Mouse (Mus musculus) hindbrain, embryonic 11.5 days (tissue): ENCODE data around the gene Gabarapl2. TPM values are rescaled to one million over a fixed set of nuclear protein-coding genes. Genes with fewer than 3 reads are reported as not detected.

Source experiments
- ATAC-seq: fragments of 200-750 bp; cut with Nextera tagmentation; 2 replicates; pipeline ENCODE4 v1.8.0; 2017; ENCODE audit warnings: mild to moderate bottlenecking, moderate TSS enrichment, moderate library complexity; ENCODE audit not compliant: low FRiP score
- DNase-seq: peaks from one replicate; pipeline ENCODE4 v3.0.0-alpha.2; 2015; ENCODE audit warnings: low spot score
- H3K27ac ChIP-seq: fragments of 300-500 bp; sonication (generic); 2 replicates; pipeline ENCODE4 v1.5.1; 2014; ENCODE audit warnings: mild to moderate bottlenecking, low read depth, low read length
- H3K27me3 ChIP-seq: fragments of 300-500 bp; sonication (generic); 2 replicates; pipeline ENCODE4 v1.6.1; 2014; ENCODE audit warnings: mild to moderate bottlenecking, low read length, moderate library complexity, mixed read lengths; ENCODE audit not compliant: control insufficient read depth, insufficient read depth
- H3K36me3 ChIP-seq: fragments of 300-500 bp; sonication (generic); 2 replicates; pipeline ENCODE4 v1.6.1; 2014; ENCODE audit warnings: mild to moderate bottlenecking, low read length, moderate library complexity, mixed read lengths; ENCODE audit not compliant: control insufficient read depth, insufficient read depth
- H3K4me1 ChIP-seq: fragments of 300-500 bp; sonication (generic); replicated peaks from 2 replicates; pipeline ENCODE4 v1.6.1; 2014; ENCODE audit warnings: low read length, mixed read lengths; ENCODE audit not compliant: control insufficient read depth, insufficient read depth
- H3K4me2 ChIP-seq: fragments of 300-500 bp; sonication (generic); replicated peaks from 2 replicates; pipeline ENCODE4 v1.6.1; 2014; ENCODE audit warnings: mild to moderate bottlenecking, low read depth, low read length
- H3K4me3 ChIP-seq: fragments of 300-500 bp; sonication (generic); 2 replicates; pipeline ENCODE4 v1.5.1; 2014; ENCODE audit warnings: low read depth, low read length
- H3K9ac ChIP-seq: fragments of 300-500 bp; sonication (generic); 2 replicates; pipeline ENCODE4 v1.6.1; 2014; ENCODE audit warnings: low read depth, low read length
- H3K9me3 ChIP-seq: fragments of 300-500 bp; sonication (generic); 2 replicates; pipeline ENCODE4 v1.6.1; 2016; ENCODE audit warnings: low read length; ENCODE audit not compliant: control insufficient read depth
- WGBS: fragments of 180-500 bp; shearing (Covaris S2); extraction: QIAGEN DNeasy Blood & Tissue Kit; methylation state at CpG from one replicate; pipeline ENCODE4 v1.1.7; 2014; 5-methylcytosine and 5-hydroxymethylcytosine counted together
- polyA plus RNA-seq: library from polyadenylated mRNA; unstranded; fragments of >200 nt; fragmentation: Nextera tagmentation; extraction: Ambion mirVana; gene quantifications from 2 replicates; pipeline ENCODE4 v1.2.1, GENCODE M21; 2014

Gene Gabarapl2
- polyA plus RNA-seq, 1 experiment from 2014 or later, result 351 TPM

DNA sequence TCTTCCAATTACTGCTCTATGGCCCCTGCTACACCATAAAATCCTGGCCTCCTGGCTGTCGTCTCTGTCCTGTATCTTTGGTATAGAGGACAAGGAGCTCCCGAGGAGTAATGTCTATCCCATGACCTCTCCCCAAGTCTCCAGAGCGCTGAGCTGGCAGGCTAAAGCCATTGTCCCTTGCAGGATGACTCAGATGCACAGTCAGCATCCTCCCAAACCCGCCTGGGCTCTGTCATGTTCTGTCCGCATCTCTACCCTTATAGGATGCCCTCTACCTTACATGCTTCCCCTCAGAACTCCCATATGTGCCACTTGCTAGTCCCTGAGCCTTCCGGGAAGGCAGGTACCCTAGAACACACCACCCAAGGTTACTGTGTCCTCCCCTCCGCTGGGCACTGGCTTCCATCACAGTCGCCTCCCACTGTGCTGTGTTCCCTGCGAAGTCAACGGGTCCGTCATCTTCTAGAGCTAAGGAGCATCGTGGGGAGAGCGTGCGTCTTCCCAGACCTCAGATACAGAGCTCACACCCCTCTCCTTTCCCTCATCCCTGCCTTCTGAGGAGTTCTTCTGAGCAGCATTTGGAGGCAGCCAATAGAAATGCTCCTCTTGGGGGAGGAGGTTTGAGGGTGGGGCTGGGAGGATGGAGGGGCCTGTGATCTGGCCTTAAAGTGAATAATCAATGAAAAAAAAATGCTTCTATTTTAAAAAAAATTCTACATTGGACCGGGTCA, 20.3 kb downstream of the Gabarapl2 start:
- WGBS, result 78% methylated on average over 15 of the region's 15 CpGs
- no peak overlapping the region for H3K4me2 ChIP-seq
- H3K4me3 ChIP-seq, result no peak overlapping the region
- 0 out of 2 replicates have a peak, but pooled peaks cover 2% of the 10 kb centered on the region for H3K36me3 ChIP-seq
- H3K27me3 ChIP-seq, result no peaks in the 10 kb centered on the region
- H3K27ac ChIP-seq, result no peak overlapping the region
- no peak overlapping the region for H3K9ac ChIP-seq
- DNase-seq (no peak), ATAC-seq (peak; percentile 30; the same call in 1 of the 2 replicates)
- no peaks in the 10 kb centered on the region for H3K9me3 ChIP-seq
- no peaks in the 10 kb centered on the region for H3K4me1 ChIP-seq

DNA sequence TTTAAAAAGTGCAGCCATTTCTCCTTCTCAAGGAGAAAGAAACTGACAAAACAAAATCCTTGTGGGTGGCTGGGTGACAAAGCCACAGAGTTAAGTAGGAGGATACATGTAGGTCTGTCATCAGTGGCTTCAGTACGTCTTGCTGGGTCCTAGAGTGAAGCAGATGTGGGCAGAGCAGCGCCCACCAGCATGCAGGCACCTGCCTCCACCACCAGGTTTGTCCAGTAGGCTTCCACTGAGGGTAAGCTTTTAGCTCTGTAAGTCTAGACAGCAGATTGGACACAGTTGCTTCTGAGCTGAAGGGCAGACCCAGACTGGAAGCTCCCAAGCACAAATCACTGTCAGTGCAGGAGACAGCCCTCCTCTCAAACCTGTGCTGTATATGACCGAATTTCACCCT, 20.8 kb downstream of the Gabarapl2 start:
- WGBS, result 72% methylated on average over 3 of the region's 3 CpGs
- H3K27ac ChIP-seq, result no peak overlapping the region
- H3K4me3 ChIP-seq, result no peak overlapping the region
- no peaks in the 10 kb centered on the region for H3K27me3 ChIP-seq
- DNase-seq (no peak), ATAC-seq (peak; percentile 27; the same call in 1 of the 2 replicates)
- no peaks in the 10 kb centered on the region for H3K4me1 ChIP-seq
- H3K9me3 ChIP-seq, result no peaks in the 10 kb centered on the region
- H3K36me3 ChIP-seq, result 0 out of 2 replicates have a peak, but pooled peaks cover 2% of the 10 kb centered on the region
- no peak overlapping the region for H3K4me2 ChIP-seq
- H3K9ac ChIP-seq, result no peak overlapping the region

DNA sequence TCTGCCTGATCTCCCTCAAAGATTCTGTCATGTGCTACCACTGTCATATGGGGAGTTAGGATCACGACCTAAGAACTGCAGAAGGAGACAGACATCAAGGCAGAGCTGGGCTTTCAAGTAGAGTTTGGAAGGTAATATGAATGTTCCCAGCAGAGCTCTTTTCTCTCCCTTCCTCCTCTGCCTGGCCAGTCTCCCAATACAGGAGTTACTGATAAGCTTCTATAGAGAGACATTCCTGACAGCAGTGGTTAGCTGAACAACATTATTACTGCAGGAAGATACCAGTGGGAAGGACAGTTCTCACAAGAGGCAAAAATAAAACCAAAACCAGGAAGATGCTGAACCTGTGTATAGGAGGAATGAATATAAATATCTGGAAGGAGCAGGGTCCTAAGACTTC, 22.1 kb downstream of the Gabarapl2 start:
- no peak overlapping the region for H3K4me3 ChIP-seq
- no peaks in the 10 kb centered on the region for H3K27me3 ChIP-seq

DNA sequence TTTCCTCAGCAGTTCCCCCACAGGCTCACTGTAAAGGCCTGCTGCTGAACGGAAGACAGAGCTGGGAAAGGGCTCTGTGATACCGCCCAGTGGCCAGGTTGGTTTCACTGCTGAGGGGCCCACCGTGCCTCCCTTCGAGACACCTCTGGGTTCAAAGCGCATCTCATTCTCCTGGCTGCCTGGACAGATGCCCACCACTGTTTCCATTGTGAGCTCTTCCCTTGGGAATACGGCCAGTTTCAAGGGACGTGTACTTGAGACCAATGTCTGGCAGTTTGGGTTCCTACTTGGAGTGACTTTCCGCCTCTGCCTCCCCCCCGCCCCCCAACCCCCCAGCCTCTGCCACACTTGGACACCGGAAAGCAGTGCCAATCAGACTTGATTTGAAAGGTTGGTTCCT, 22.6 kb downstream of the Gabarapl2 start:
- H3K4me2 ChIP-seq, result no peak overlapping the region
- no peak overlapping the region for H3K27ac ChIP-seq
- H3K4me1 ChIP-seq, result no peaks in the 10 kb centered on the region
- DNase-seq, result no peak
- H3K27me3 ChIP-seq, result no peaks in the 10 kb centered on the region
- H3K4me3 ChIP-seq, result no peak overlapping the region
- H3K36me3 ChIP-seq, result no peaks in the 10 kb centered on the region
- WGBS, result 69% methylated on average over 10 of the region's 10 CpGs
- no peaks in the 10 kb centered on the region for H3K9me3 ChIP-seq
- no peak for ATAC-seq
- H3K9ac ChIP-seq, result no peak overlapping the region

More for the DNA sequence above, 22.1 kb downstream of the Gabarapl2 start:
- WGBS, result 75% methylated on average over 1 of the region's 1 CpGs
- Histone ChIP-seq H3K4me2 (no peak overlapping the region), H3K9ac (no peak overlapping the region), H3K4me1 (no peaks in the 10 kb centered on the region), H3K27ac (no peak overlapping the region), H3K36me3 (no peaks in the 10 kb centered on the region), H3K9me3 (no peaks in the 10 kb centered on the region)
- ATAC-seq, result no peak
- no peak for DNase-seq

DNA sequence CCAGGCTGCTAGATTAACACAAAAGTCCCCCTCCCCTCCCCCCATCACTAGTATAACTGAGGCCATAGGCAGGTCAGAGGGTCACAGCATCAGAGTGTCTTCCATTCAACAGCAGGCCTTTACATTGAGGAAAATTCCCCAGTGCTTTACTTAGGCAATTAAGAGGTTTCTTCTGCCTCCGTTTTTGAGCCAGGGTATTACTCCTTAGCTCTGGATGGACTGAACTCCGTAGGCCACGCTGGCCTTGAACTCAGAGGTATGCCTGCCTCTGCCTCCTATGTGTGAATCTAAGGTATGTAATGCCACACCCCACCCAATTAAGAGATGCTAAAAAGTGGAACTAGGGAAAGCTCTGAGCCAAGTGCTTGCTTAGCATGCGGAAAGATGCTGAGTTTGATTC, 23.0 kb downstream of the Gabarapl2 start:
- 83% methylated on average over 4 of the region's 4 CpGs for WGBS
- DNase-seq (no peak), ATAC-seq (no peak)
- no peak overlapping the region for H3K4me3 ChIP-seq
- H3K4me2 ChIP-seq, result no peak overlapping the region
- H3K27ac ChIP-seq, result no peak overlapping the region
- no peaks in the 10 kb centered on the region for H3K9me3 ChIP-seq
- H3K4me1 ChIP-seq, result no peaks in the 10 kb centered on the region
- H3K36me3 ChIP-seq, result no peaks in the 10 kb centered on the region
- H3K9ac ChIP-seq, result no peak overlapping the region
- no peaks in the 10 kb centered on the region for H3K27me3 ChIP-seq

DNA sequence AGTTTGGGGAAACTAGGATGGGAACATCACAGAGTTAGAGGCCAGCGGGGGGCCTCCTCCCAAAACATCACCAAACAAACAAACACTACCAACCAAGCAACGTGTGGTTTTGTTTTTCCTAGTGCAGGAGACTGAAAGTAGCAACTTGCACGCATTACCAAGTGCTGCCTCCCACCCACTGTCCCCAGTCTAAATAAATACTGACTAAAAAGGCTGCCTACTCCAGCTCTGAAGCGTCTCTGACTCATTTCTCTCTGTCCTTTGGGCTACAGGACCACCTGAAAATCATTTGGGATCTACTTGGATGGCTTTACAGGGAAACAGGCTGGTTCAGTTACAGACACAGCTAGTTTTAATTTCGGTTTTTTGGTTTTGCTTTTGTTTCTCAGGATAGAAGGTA, 23.8 kb downstream of the Gabarapl2 start:
- Histone ChIP-seq H3K4me1 (no peaks in the 10 kb centered on the region), H3K27ac (no peak overlapping the region), H3K27me3 (no peaks in the 10 kb centered on the region), H3K4me2 (no peak overlapping the region), H3K4me3 (no peak overlapping the region), H3K9me3 (no peaks in the 10 kb centered on the region), H3K36me3 (no peaks in the 10 kb centered on the region), H3K9ac (no peak overlapping the region)
- 56% methylated on average over 5 of the region's 5 CpGs for WGBS
- DNase-seq (no peak), ATAC-seq (no peak)

DNA sequence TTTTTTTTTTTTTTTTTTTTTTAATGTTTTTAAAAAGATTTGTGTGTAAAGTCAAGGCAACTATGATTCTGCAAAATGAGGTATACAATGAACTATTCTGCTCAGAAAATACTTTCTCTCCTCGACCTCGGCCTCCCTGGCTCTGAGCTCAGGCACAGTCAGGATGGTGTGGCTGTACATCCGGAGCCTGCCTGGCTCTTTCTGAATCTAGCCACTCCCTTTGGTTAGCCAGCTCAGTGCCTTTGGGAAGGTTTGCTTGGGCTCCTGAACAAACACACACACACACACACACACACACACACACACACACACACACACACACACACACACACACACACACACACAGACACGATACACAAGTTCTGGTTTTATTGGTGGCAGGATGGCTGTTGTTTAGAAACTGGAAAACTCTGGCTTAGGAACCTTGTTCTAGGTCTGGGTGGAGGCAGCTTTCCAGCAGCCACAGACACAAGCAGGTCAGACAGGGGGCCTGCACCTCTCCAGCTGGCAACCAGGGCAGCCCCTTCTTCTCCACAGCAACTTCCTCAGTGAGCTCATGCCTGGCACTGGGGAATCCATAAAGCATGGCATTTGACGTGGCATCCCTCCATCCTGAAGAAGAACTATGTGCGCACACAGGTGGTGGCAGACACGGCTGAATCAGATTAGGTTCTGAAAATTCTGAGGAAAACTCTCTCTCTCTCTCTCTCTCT, 24.5 kb downstream of the Gabarapl2 start:
- no peaks in the 10 kb centered on the region for H3K36me3 ChIP-seq
- no peak overlapping the region for H3K4me2 ChIP-seq
- no peak overlapping the region for H3K4me3 ChIP-seq
- DNase-seq (no peak), ATAC-seq (no peak)
- H3K27me3 ChIP-seq, result no peaks in the 10 kb centered on the region
- WGBS, result 77% methylated on average over 6 of the region's 7 CpGs
- H3K9me3 ChIP-seq, result no peaks in the 10 kb centered on the region
- H3K9ac ChIP-seq, result no peak overlapping the region
- H3K4me1 ChIP-seq, result no peaks in the 10 kb centered on the region
- H3K27ac ChIP-seq, result no peak overlapping the region

DNA sequence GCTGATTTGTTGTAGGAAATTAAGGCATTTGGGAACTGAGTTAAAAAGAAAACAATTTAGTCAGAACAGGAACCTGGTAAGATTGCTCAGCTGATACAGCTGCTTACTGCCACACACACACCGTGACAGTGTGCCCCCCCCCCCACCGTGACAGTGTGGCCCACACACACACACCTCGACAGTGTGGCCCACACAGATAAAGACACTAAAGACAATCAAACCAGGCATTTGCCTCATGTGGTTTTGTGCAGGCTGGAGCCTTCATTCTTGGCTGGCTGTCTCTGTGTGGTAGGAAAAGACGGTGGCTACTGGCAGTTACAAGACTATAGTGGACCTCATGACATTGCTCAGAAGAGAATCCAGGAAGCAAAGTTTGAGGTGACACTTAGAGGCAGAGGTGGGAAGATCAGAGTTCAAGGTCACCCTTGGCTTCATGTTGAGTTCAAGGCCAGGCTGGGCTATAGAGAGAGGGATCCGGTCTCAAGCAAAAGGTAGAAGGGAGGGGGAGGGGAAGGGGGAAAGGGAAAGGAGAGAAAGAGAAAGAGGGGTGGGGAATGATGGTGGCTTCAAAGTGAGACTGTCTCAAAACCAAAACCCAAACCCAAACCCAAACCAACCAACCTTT, 26.9 kb downstream of the Gabarapl2 start:
- ATAC-seq (no peak), DNase-seq (no peak)
- H3K9ac ChIP-seq, result no peak overlapping the region
- no peak overlapping the region for H3K4me3 ChIP-seq
- 81% methylated on average over 5 of the region's 5 CpGs for WGBS
- H3K4me1 ChIP-seq, result no peaks in the 10 kb centered on the region
- no peaks in the 10 kb centered on the region for H3K27me3 ChIP-seq
- no peak overlapping the region for H3K4me2 ChIP-seq
- no peak overlapping the region for H3K27ac ChIP-seq
- H3K36me3 ChIP-seq, result no peaks in the 10 kb centered on the region
- no peaks in the 10 kb centered on the region for H3K9me3 ChIP-seq
